Mouse (Mus musculus): ENCODE results near the gene Prps1l1. TPM values are rescaled to one million over a fixed set of nuclear protein-coding genes. Genes with fewer than 3 reads are reported as not detected.

Prps1l1 gene
- polyA plus RNA-seq (2012; rRNA removed): not detected in 2 replicates
- not detected in 2 replicates for polyA plus RNA-seq (2014; fragmentation: Nextera tagmentation; extraction: Ambion mirVana)

DNA sequence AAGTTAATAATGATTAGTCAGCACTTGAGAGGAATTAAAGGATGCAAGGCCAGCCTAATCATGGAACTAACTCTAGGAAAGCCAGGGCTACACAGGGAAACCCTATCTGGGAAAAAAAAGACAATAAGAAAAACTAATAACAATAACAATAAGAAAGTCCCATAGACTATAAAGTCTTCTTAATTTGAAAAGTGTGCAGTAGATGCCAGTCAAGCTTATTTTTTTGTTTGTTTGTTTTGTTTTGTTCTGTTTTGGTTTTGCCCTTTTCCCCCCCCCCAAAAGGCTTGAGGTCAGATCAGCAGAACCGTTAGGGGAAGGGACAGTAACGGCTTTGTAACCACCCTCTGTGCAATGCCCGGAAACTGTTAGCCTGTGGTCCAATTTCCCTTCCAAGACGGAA is at the start of gene Prps1l1:
Gene Prps1l1 (plus strand): TSS at position 301 of the 400 bp plus-strand sequence.
- no peak within 1 kb of the TSS for H3K4me2 ChIP-seq (replicated peaks; ENCODE audit: low read depth, low read length, severe bottlenecking)
- no peak within 1 kb of the TSS for H3K27ac ChIP-seq (replicated peaks; ENCODE audit: low read depth, low read length)
- no peaks in the 10 kb centered on the region for H3K27me3 ChIP-seq (ENCODE audit: control insufficient read depth, insufficient read depth, low read length)
- WGBS: 83% methylated on average over 4 of the region's 4 CpGs
- no peaks in the 10 kb centered on the region for H3K9me3 ChIP-seq (ENCODE audit: control insufficient read depth, low read length)
- DNase-seq (ENCODE audit: low spot score) (no peak), ATAC-seq (ENCODE audit: low FRiP score, low read depth) (no peak)
- no peak within 1 kb of the TSS for H3K9ac ChIP-seq (ENCODE audit: low read depth, low read length, severe bottlenecking)
- H3K36me3 ChIP-seq (ENCODE audit: control insufficient read depth, insufficient read depth, low read length): no peaks in the 10 kb centered on the region
- no peak for TF ChIP-seq POLR2A (IDR thresholded peaks at IDR 0.05; ENCODE audit: borderline replicate concordance, extremely low read depth, insufficient read depth, insufficient read length)
- no peaks in the 10 kb centered on the region for H3K4me1 ChIP-seq (ENCODE audit: control insufficient read depth, insufficient read depth, low read length)
- no peak within 1 kb of the TSS for H3K4me3 ChIP-seq (replicated peaks; ENCODE audit: low read length)

DNA sequence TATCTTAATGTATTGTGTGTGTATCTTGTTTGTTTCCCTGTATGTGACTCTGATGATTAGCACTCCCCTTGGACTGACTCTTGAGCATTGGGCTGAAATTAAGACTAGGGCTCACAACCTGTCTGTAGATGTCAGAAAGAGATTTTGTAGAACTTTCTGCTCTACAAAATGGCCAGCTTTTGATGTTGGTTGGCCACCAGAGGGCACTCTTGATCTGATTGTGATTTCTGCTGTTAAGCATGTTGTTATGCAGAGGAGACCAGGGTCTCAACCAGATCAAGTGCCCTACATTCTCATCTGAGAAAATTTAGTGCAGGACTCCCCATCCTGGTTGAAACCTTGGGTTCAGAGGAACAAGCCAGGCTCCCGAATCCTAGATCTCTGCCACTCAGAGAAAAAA is 46.6 kb upstream of the Prps1l1 start:
- no peak for DNase-seq (ENCODE audit: low spot score)
- no peak overlapping the region for H3K27ac ChIP-seq (replicated peaks; ENCODE audit: low read depth, low read length)
- WGBS: 100% methylated on average over 1 of the region's 1 CpGs
- TF ChIP-seq POLR2A (IDR thresholded peaks at IDR 0.05; ENCODE audit: borderline replicate concordance, extremely low read depth, insufficient read depth, insufficient read length): no peak
- no peak overlapping the region for H3K9ac ChIP-seq (ENCODE audit: low read depth, low read length, severe bottlenecking)
- H3K4me3 ChIP-seq (replicated peaks; ENCODE audit: low read length): no peak overlapping the region
- no peak overlapping the region for H3K4me2 ChIP-seq (replicated peaks; ENCODE audit: low read depth, low read length, severe bottlenecking)
- H3K4me1 ChIP-seq (ENCODE audit: control insufficient read depth, insufficient read depth, low read length): no peaks in the 10 kb centered on the region
- no peaks in the 10 kb centered on the region for H3K27me3 ChIP-seq (ENCODE audit: control insufficient read depth, insufficient read depth, low read length)
- no peaks in the 10 kb centered on the region for H3K9me3 ChIP-seq (ENCODE audit: control insufficient read depth, low read length)
- no peaks in the 10 kb centered on the region for H3K36me3 ChIP-seq (ENCODE audit: control insufficient read depth, insufficient read depth, low read length)
- no peak for ATAC-seq (ENCODE audit: low FRiP score, low read depth)

DNA sequence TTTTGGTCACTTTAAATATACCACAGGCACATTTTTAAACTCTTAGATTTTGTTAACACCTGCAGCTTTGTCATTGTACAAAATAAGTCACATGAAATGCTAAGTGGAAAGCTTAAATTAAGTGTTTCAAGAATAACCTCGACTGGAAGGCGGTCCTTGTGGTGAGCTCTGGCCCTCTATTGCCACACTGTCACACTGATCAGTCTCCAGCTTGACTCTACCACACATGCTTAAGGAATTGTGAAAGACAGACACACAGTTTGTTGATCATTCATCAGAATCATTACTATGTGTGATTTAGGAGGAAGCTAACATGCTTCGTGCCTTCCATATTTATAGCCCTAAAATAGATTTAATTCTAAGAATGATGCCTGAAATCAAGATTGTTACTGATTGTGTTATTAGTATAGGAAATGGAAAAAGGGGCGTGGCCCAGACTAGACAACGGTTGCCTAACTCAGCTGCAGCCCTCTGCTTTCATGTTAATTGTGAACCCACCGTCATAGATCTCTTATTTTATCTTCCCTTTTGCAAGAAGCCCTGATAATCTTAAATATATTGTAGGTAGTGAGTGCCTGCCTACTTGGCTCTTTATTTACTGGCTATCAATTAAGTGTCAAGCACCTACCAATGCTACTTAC is 35.4 kb upstream of the Prps1l1 start:
- DNase-seq (ENCODE audit: low spot score): no peak
- H3K27ac ChIP-seq (replicated peaks; ENCODE audit: low read depth, low read length): no peak overlapping the region
- no peaks in the 10 kb centered on the region for H3K27me3 ChIP-seq (ENCODE audit: control insufficient read depth, insufficient read depth, low read length)
- no peak overlapping the region for H3K4me3 ChIP-seq (replicated peaks; ENCODE audit: low read length)
- no peak for ATAC-seq (ENCODE audit: low FRiP score, low read depth)
- H3K4me1 ChIP-seq (ENCODE audit: control insufficient read depth, insufficient read depth, low read length): no peaks in the 10 kb centered on the region
- WGBS: 80% methylated on average over 6 of the region's 6 CpGs
- H3K4me2 ChIP-seq (replicated peaks; ENCODE audit: low read depth, low read length, severe bottlenecking): no peak overlapping the region
- no peaks in the 10 kb centered on the region for H3K9me3 ChIP-seq (ENCODE audit: control insufficient read depth, low read length)
- H3K9ac ChIP-seq (ENCODE audit: low read depth, low read length, severe bottlenecking): no peak overlapping the region
- TF ChIP-seq POLR2A (IDR thresholded peaks at IDR 0.05; ENCODE audit: borderline replicate concordance, extremely low read depth, insufficient read depth, insufficient read length): no peak
- H3K36me3 ChIP-seq (ENCODE audit: control insufficient read depth, insufficient read depth, low read length): no peaks in the 10 kb centered on the region

DNA sequence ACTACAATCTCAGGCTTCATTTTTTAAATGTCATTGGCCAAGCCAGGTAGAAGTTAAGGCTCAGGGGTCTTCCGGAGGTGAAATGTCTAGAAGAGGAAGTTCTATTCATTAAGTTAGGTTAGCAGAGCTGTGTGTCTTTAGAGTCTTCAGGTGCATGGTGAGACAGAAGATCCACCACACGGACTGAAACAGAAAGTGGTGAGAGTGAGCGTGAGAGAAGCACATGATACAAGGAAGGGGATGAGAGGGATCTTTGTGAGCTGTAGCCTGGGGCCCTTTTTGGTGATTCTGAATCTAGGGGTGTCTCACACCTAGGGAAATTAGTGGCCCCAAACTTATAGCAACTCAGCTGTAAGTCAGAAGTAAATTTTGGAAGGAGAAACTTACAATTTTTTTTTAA is 8.6 kb upstream of the Prps1l1 start:
- no peaks in the 10 kb centered on the region for H3K9me3 ChIP-seq (ENCODE audit: control insufficient read depth, low read length)
- no peak overlapping the region for H3K27ac ChIP-seq (replicated peaks; ENCODE audit: low read depth, low read length)
- DNase-seq (ENCODE audit: low spot score): no peak
- no peaks in the 10 kb centered on the region for H3K27me3 ChIP-seq (ENCODE audit: control insufficient read depth, insufficient read depth, low read length)
- H3K36me3 ChIP-seq (ENCODE audit: control insufficient read depth, insufficient read depth, low read length): no peaks in the 10 kb centered on the region
- no peaks in the 10 kb centered on the region for H3K4me1 ChIP-seq (ENCODE audit: control insufficient read depth, insufficient read depth, low read length)
- no peak overlapping the region for H3K4me3 ChIP-seq (replicated peaks; ENCODE audit: low read length)
- TF ChIP-seq POLR2A (IDR thresholded peaks at IDR 0.05; ENCODE audit: borderline replicate concordance, extremely low read depth, insufficient read depth, insufficient read length): no peak
- no peak overlapping the region for H3K9ac ChIP-seq (ENCODE audit: low read depth, low read length, severe bottlenecking)
- ATAC-seq (ENCODE audit: low FRiP score, low read depth): no peak
- no peak overlapping the region for H3K4me2 ChIP-seq (replicated peaks; ENCODE audit: low read depth, low read length, severe bottlenecking)
- 83% methylated on average over 3 of the region's 3 CpGs for WGBS

DNA sequence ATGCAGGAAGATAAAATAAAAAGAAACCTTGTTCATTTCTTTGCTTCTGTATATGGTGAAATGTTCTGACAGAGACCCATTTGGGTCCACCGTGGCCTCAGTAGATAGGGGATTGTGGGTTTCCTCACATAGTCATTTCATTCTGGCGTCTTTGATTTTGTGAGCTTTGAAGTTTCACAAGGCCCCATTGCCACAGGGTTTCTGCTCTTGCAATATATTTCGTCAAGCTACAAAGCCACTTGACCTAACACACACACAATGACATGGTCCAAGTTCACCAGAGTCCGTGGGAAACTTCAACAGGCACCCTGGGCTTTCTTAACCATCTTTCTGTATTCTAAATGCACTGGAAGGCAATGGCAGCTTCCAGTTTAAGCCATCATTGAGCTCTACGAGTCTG is 1.3 kb downstream of the Prps1l1 start:
- H3K9me3 ChIP-seq (ENCODE audit: control insufficient read depth, low read length): no peaks in the 10 kb centered on the region
- H3K4me2 ChIP-seq (replicated peaks; ENCODE audit: low read depth, low read length, severe bottlenecking): no peak overlapping the region
- DNase-seq (ENCODE audit: low spot score): no peak
- H3K27me3 ChIP-seq (ENCODE audit: control insufficient read depth, insufficient read depth, low read length): no peaks in the 10 kb centered on the region
- H3K9ac ChIP-seq (ENCODE audit: low read depth, low read length, severe bottlenecking): no peak overlapping the region
- no peaks in the 10 kb centered on the region for H3K36me3 ChIP-seq (ENCODE audit: control insufficient read depth, insufficient read depth, low read length)
- no peak for TF ChIP-seq POLR2A (IDR thresholded peaks at IDR 0.05; ENCODE audit: borderline replicate concordance, extremely low read depth, insufficient read depth, insufficient read length)
- ATAC-seq (ENCODE audit: low FRiP score, low read depth): no peak
- 78% methylated on average over 5 of the region's 5 CpGs for WGBS
- no peak overlapping the region for H3K4me3 ChIP-seq (replicated peaks; ENCODE audit: low read length)
- H3K27ac ChIP-seq (replicated peaks; ENCODE audit: low read depth, low read length): no peak overlapping the region
- H3K4me1 ChIP-seq (ENCODE audit: control insufficient read depth, insufficient read depth, low read length): no peaks in the 10 kb centered on the region
